Mouse (Mus musculus) liver, embryonic 14.5 days (tissue): ENCODE results near the gene Zfp513.

ENCODE experiments used
- CTCF ChIP-seq: IDR thresholded peaks from 2 replicates; pipeline ENCODE4 v1.5.1; 2016; ENCODE audit warnings: antibody characterized with exemption, low read depth, control low read depth
- EP300 ChIP-seq: IDR thresholded peaks from 2 replicates; pipeline ENCODE4 v1.6.1; 2016; ENCODE audit warnings: antibody characterized with exemption, low read depth

GRCm38 (mm10) chr5:31219911-31220447 lies 17.9 kb upstream of the Zfp513 start:
- TF ChIP-seq CTCF (peak; percentile 36), EP300 (no peak)
